Mouse (Mus musculus): Measurements from ENCODE around the gene Chic1. TPM values are rescaled to one million over a fixed set of nuclear protein-coding genes. Genes with fewer than 3 reads are reported as not detected.

Gene Chic1
- polyA plus RNA-seq (2012; rRNA removed; ENCODE audit: low replicate concordance) = 0.16 and 1.1 TPM in 2 replicates

DNA sequence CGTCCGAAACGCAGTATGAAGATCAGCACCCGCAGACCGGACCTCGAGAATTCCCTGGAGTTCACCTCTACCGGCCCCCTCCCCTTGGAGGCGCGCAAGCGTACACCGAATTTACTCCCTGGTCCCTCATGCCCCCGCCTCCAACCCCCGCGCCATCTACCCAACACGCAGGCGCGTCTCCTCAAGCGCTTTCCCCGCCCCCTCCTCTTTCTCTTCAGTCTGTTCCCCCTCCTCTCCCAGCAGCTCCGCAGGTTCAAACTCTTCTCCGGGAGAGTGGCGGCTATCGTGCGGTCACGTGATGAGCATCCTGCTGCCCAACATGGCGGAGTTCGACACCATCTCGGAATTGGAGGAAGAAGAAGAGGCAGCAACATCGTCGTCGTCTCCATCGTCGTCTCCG is at the start of gene Chic1:
Gene Chic1 (plus strand): TSS at position 190 of the 400 bp plus-strand sequence.

DNA sequence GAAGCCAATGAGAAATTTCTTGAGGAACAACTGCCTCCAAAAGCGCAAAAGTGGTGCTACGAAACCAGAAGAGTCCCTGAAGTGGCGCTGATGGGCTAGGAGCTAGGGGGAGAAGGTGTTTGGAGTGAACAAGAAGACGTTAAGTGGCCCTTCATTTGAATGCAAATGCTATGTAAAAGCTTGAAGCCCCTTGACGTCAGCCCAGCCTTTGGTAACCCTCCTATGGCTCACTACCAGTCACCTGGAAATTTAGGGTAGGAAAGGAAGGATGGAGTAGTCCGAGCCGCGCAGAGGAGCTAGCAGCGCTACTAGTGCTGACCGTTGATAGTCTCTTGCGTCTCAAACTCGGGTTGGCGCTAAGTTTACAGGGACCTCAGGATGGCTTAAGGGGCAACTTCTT is 35.1 kb upstream of the Chic1 start, which contains the start of gene Cdx4:
Gene Cdx4 (plus strand): TSS at position 253 of the 400 bp plus-strand sequence.

DNA sequence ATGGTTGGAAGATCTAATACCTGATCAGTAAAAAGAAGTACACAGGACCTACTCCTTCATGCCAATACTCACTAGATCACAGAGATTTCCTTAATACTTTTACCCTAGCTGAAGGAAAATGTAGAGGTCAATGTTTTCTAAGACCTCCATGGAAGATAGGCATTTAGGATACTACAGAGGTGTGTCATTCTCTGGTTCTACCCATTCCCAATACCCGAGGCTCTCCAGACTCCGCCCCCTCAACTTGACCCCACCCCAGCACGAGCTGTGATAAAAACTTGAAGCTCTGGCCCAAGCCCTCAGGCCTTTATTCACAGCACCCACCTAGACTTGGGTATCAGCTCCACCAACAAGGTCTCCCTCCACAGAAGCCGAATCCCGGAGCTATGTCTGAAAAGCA is 57.9 kb downstream of the Chic1 start, which contains the start of gene Tsx:
Gene Tsx (plus strand): TSS at position 301 of the 400 bp plus-strand sequence.

DNA sequence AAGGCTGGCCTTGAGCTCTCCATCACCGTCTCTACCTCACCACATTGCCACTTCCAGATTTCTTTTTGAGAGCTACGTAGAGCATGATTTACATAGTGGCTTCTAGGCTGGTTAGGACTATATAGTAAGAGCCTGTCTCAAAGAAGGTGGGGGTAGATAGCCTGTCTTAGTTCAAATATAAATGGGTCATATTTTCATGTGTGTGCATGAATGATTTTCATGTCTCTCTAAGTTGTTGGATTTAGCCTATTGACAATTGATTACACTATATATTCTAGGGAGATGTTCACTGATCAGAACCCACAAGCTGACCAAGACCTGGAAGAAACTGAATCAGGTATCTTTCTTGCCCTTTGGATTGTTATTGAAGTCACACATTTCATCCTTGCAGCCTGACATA is 65.4 kb downstream of the Chic1 start, which contains the start of gene Gm26992:
Gene Gm26992 (plus strand): TSS at position 301 of the 400 bp plus-strand sequence.

Other genes with a start within 250 kb of the Chic1 start
- 0.15 TPM in 1 of 2 replicates, not detected in the other for gene Nap1l2, start 169.8 kb upstream of the Chic1 start, polyA plus RNA-seq (2012; rRNA removed; ENCODE audit: low replicate concordance)
- gene Cdx4, start 35.1 kb upstream of the Chic1 start, polyA plus RNA-seq (2012; rRNA removed; ENCODE audit: low replicate concordance) = not detected in 2 replicates
- gene Tsx, start 58.0 kb downstream of the Chic1 start, polyA plus RNA-seq (2012; rRNA removed; ENCODE audit: low replicate concordance) = not detected in 2 replicates
- not detected in 2 replicates for gene Gm26992, start 65.5 kb downstream of the Chic1 start, polyA plus RNA-seq (2012; rRNA removed; ENCODE audit: low replicate concordance)

Data from subcutaneous adipose tissue, adult 2 months (tissue).